Mouse (Mus musculus) liver, embryonic 14.5 days (tissue): Measurements from ENCODE around the gene Serinc5. TPM values are rescaled to one million over a fixed set of nuclear protein-coding genes. Genes with fewer than 3 reads are reported as not detected.
"Not testable (repeated sequence)": the region's sequence is repeated elsewhere in the genome, so short reads cannot be mapped to it uniquely, and the experiment has no call there.

Experiments used
- ATAC-seq: fragments of 200-750 bp; cut with Nextera tagmentation; 2 replicates; pipeline ENCODE4 v1.8.0; 2017; ENCODE audit warnings: moderate number of reproducible peaks, mild to moderate bottlenecking, moderate library complexity; ENCODE audit not compliant: insufficient read depth
- DNase-seq, 3 experiments: peaks; one replicate each; pipeline ENCODE4 v3.0.0-alpha.2; 2012 to 2013; ENCODE audit warnings: low read depth in 3 of 3, low spot score in 3 of 3
- H3K27ac ChIP-seq: fragments of 300-500 bp; sonication (generic); 2 replicates; pipeline ENCODE4 v1.5.1; 2014; ENCODE audit warnings: moderate library complexity, mild to moderate bottlenecking, control low read depth, inconsistent platforms
- H3K27me3 ChIP-seq: fragments of 300-500 bp; sonication (generic); 2 replicates; pipeline ENCODE4 v1.6.1; 2014; ENCODE audit warnings: mild to moderate bottlenecking, low read length, moderate library complexity; ENCODE audit not compliant: control insufficient read depth, insufficient read depth
- H3K36me3 ChIP-seq: fragments of 300-500 bp; sonication (generic); replicated peaks from 2 replicates; pipeline ENCODE4 v1.6.1; 2014; ENCODE audit warnings: low read depth; ENCODE audit not compliant: control insufficient read depth, insufficient read depth
- H3K4me1 ChIP-seq, 2 experiments: fragments of 200-500 bp in 1 of 2; fragments of 300-500 bp in 1 of 2; sonication (generic) in 1 of 2; replicated peaks; 2 replicates each; pipeline ENCODE4 v1.6.1; 2012 to 2014; ENCODE audit warnings: antibody characterized with exemption in 1 of 2, inconsistent platforms in 1 of 2, low read length in 1 of 2; ENCODE audit not compliant: control insufficient read depth in 2 of 2, insufficient read depth in 2 of 2
- H3K4me2 ChIP-seq: fragments of 300-500 bp; sonication (generic); 2 replicates; pipeline ENCODE4 v1.6.1; 2014; ENCODE audit warnings: low read depth, mild to moderate bottlenecking, control low read depth, moderate library complexity
- H3K4me3 ChIP-seq, 2 experiments: fragments of 200-500 bp in 1 of 2; fragments of 300-500 bp in 1 of 2; sonication (generic) in 1 of 2; 2 replicates each; pipeline ENCODE4 v1.5.1; 2012 to 2014; ENCODE audit warnings: low read depth in 2 of 2, low read length in 2 of 2, mild to moderate bottlenecking in 2 of 2, control low read depth in 1 of 2, inconsistent platforms in 1 of 2, moderate library complexity in 1 of 2; ENCODE audit not compliant: insufficient read depth in 1 of 2
- H3K9ac ChIP-seq: fragments of 300-500 bp; sonication (generic); replicated peaks from 2 replicates; pipeline ENCODE4 v1.6.1; 2014; ENCODE audit warnings: mild to moderate bottlenecking, control low read depth, moderate library complexity
- H3K9me3 ChIP-seq: fragments of 300-500 bp; sonication (generic); 2 replicates; pipeline ENCODE4 v1.6.1; 2016; ENCODE audit warnings: low read length, mixed read lengths; ENCODE audit not compliant: control insufficient read depth
- CTCF ChIP-seq: IDR thresholded peaks from 2 replicates; pipeline ENCODE4 v1.5.1; 2016; ENCODE audit warnings: antibody characterized with exemption, low read depth, control low read depth
- EP300 ChIP-seq: IDR thresholded peaks from 2 replicates; pipeline ENCODE4 v1.6.1; 2016; ENCODE audit warnings: antibody characterized with exemption, low read depth
- WGBS: fragments of 180-500 bp; shearing (Covaris S2); extraction: QIAGEN DNeasy Blood & Tissue Kit; methylation state at CpG from one replicate; pipeline ENCODE4 v1.1.7; 2014; ENCODE audit not compliant: insufficient replicate concordance; 5-methylcytosine and 5-hydroxymethylcytosine counted together
- polyA plus RNA-seq, 2 experiments: library from polyadenylated mRNA; depleted of rRNA in 1 of 2; stranded (reverse) in 1 of 2; unstranded in 1 of 2; fragments of >200 nt; fragmentation: Nextera tagmentation in 1 of 2; extraction: Ambion mirVana in 1 of 2; gene quantifications; 2 replicates each; pipeline versions ENCODE4 v1.2.1 to v1.2.3; 2012 to 2014

Gene Serinc5
- polyA plus RNA-seq, 2 experiments = 14.2 to 17.9 TPM

DNA sequence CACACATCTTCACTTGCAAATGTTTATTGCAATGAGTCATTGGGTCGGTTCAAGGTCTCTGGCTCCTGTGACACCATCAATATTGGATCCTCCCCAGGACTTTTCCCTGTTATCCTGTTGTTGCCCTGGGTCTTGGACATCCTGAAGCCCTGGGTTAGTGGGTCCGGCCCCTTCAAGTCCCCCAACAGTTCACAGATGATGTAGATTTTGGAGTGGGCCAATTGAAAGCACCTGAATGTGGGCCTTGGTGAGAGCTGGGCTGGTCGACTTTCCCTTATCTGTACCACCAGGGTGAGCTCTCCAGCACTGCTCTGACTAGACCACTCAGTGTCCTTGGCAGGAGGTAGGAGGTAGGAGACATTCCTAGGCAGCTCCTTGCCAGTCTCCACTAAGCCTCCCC lies 15.5 kb upstream of the Serinc5 start:
- Histone ChIP-seq H3K27me3 (no peaks in the 10 kb centered on the region), H3K4me2 (peak overlapping the region; percentile 76), H3K4me3 (peak overlapping the region in 1 of 2 experiments; percentile 42; a peak in 2 of 4 replicates), H3K27ac (peak overlapping the region; percentile 55), H3K9me3 (no peaks in the 10 kb centered on the region), H3K36me3 (no peaks in the 10 kb centered on the region), H3K9ac (peak overlapping the region; percentile 44), H3K4me1 (peaks cover 55 to 72% of the 10 kb centered on the region in 2 experiments)
- TF ChIP-seq EP300 (no peak), CTCF (peak; percentile 79)
- 38% methylated on average over 3 of the region's 3 CpGs for WGBS
- DNase-seq (peak in 2 of 3 experiments; percentile 48 to 55), ATAC-seq (peak; percentile 57)

- not testable (repeated sequence) for H3K36me3 ChIP-seq, H3K9ac ChIP-seq, H3K9me3 ChIP-seq, H3K4me2 ChIP-seq, H3K27me3 ChIP-seq, ATAC-seq, H3K27ac ChIP-seq, H3K4me3 ChIP-seq, DNase-seq
- H3K4me1 ChIP-seq = peaks cover 7 to 10% of the 10 kb centered on the region in 2 experiments; a peak in 3 of 4 replicates
- 68% methylated on average over 4 of the region's 4 CpGs for WGBS
- peak; percentile 50 for TF ChIP-seq CTCF
Observed at GRCm38 (mm10) chr13:92605306-92605705, 5.6 kb upstream of the Serinc5 start.

- H3K4me3 ChIP-seq = peak overlapping the region; percentile 77 to 92
- peak overlapping the region; percentile 94 for H3K9ac ChIP-seq
- peak overlapping the region; percentile 86 for H3K27ac ChIP-seq
- peak overlapping the region; percentile 100 for H3K4me2 ChIP-seq
- H3K4me1 ChIP-seq = peaks cover 20 to 21% of the 10 kb centered on the region in 2 experiments
- DNase-seq = peak in 1 of 3 experiments; percentile 42
- H3K36me3 ChIP-seq = peaks cover 4% of the 10 kb centered on the region
- no peaks in the 10 kb centered on the region for H3K27me3 ChIP-seq
- H3K9me3 ChIP-seq = no peaks in the 10 kb centered on the region
- WGBS = 3% methylated on average over 13 of the region's 13 CpGs
- TF ChIP-seq CTCF (no peak), EP300 (no peak)
- ATAC-seq = peak; percentile 14; the same call in 1 of the 2 replicates
Observed at GRCm38 (mm10) chr13:92609486-92610310, 1.2 kb upstream of the Serinc5 start.

- peaks cover 20 to 28% of the 10 kb centered on the region in 2 experiments for H3K4me1 ChIP-seq
- ATAC-seq (peak; percentile 75), DNase-seq (no peak)
- no peaks in the 10 kb centered on the region for H3K27me3 ChIP-seq
- H3K27ac ChIP-seq = peak overlapping the region; percentile 86
- H3K9me3 ChIP-seq = no peaks in the 10 kb centered on the region
- WGBS = under 1% methylated on average over 43 of the region's 43 CpGs
- peak overlapping the region; percentile 92 to 98 for H3K4me3 ChIP-seq
- peak overlapping the region; percentile 94 for H3K9ac ChIP-seq
- TF ChIP-seq CTCF (0 out of 2 replicates have a peak, but pooled peaks have one; percentile 1), EP300 (no peak)
- peaks cover 8% of the 10 kb centered on the region for H3K36me3 ChIP-seq
- peak overlapping the region; percentile 100 for H3K4me2 ChIP-seq
Observed at GRCm38 (mm10) chr13:92611254-92611784, 428 bp downstream of the Serinc5 start.

DNA sequence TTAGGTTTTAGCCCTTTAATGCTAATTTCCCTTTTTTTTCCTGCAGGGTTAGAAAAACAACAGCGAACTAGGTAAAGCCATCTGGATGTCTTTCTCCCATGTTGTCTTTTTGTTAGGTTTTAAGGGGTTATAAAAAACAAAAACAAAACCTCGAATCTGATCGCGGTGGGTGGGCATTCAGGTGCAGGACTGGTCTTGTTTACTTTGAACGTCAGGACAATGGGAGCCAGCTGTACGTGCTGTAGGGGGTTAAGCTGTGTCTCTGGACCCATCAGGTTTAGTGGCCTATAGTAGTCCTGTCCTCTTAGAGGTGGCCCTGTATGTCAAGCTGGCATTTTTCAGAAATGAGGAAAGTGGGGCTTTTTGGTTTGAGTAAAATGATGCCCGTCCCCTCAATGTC lies 1.0 kb downstream of the Serinc5 start:
- H3K9ac ChIP-seq = peak overlapping the region; percentile 94
- TF ChIP-seq CTCF = no peak
- no peak for TF ChIP-seq EP300
- H3K4me1 ChIP-seq = peaks cover 20 to 31% of the 10 kb centered on the region in 2 experiments
- H3K27me3 ChIP-seq = no peaks in the 10 kb centered on the region
- H3K36me3 ChIP-seq = peaks cover 10% of the 10 kb centered on the region
- no peak for DNase-seq
- peak overlapping the region; percentile 100 for H3K4me2 ChIP-seq
- peak overlapping the region; percentile 92 to 98 for H3K4me3 ChIP-seq
- 10% methylated on average over 7 of the region's 7 CpGs for WGBS
- ATAC-seq = no peak
- H3K9me3 ChIP-seq = no peaks in the 10 kb centered on the region
- peak overlapping the region; percentile 86 for H3K27ac ChIP-seq
